Mouse (Mus musculus) thymus, postnatal 0 days (tissue): ENCODE results near the gene Map2k5. TPM values are rescaled to one million over a fixed set of nuclear protein-coding genes. Genes with fewer than 3 reads are reported as not detected.
A peak's percentile ranks its signal among the peaks of the same experiment; 100 is the strongest.

Source experiments
- DNase-seq: peaks from one replicate; pipeline ENCODE4 v3.0.0-alpha.2; 2015; ENCODE audit warnings: low spot score
- polyA plus RNA-seq: library from polyadenylated mRNA; unstranded; fragments of >200 nt; fragmentation: Nextera tagmentation; extraction: Ambion mirVana; gene quantifications from 2 replicates; pipeline ENCODE4 v1.2.1, GENCODE M21; 2015

The Map2k5 gene
- polyA plus RNA-seq, 1 experiment from 2014 or later, result 47.1 TPM

DNA sequence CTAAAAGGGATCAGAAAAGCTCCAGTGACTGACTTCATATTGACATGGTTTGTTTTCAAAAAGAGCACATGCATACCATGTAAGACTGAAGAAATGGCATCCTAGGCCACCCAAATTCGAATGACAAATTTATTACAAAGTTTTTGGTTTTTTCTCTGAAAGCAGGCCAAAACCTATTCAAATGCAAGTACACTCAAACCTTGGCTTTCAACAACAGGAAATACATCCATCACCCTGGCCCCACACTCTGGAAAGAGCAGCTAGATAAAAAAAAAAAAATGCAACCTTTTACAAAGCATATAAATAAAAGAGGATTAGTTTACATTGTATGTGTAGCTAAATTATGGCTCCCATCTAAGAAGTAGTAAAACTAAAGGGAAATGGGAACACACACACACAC lies 114.5 kb downstream of the Map2k5 start:
- no peak for DNase-seq

GRCm38 (mm10) chr9:63258768-63259167 lies 118.9 kb downstream of the Map2k5 start:
- DNase-seq, result no peak

GRCm38 (mm10) chr9:63257739-63258138 lies 120.0 kb downstream of the Map2k5 start:
- DNase-seq, result no peak

GRCm38 (mm10) chr9:63250841-63251626 lies 126.7 kb downstream of the Map2k5 start:
- no peak for DNase-seq

- DNase-seq, result no peak
Measured at GRCm38 (mm10) chr9:63248095-63248787, 129.5 kb downstream of the Map2k5 start.

DNA sequence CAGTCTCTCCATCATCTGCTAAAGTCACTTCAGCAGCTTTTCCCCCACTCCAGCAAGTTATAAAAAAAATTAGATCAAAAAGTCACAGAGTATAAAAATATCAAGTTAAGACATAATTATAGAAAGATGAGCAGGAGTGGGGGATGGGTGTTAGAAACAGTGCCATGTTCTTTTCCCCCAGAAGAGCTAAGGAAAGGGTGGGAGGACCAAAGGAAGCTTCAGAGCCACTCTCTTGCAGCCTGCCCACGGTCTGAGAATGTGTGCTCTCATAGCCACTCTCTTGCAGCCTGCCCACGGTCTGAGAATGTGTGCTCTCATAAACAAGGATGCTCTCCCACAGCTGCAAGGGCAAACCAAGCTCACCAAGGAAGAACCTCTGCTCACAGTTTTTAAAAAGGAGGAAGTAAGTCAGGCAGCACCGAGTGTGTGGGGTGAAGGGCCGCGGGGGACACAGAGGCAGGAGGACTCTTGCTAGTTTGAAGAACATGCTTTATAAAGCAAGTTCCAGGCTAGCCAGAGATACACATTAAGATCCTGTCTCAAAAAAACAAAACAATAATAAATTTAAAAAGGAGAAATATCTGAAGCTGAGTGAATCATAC lies 131.0 kb downstream of the Map2k5 start:
- DNase-seq, result peak; percentile 6

GRCm38 (mm10) chr9:63241961-63242360 lies 135.7 kb downstream of the Map2k5 start:
- DNase-seq, result no peak

- DNase-seq, result no peak
Measured at GRCm38 (mm10) chr9:63241241-63241640, 136.5 kb downstream of the Map2k5 start.

DNA sequence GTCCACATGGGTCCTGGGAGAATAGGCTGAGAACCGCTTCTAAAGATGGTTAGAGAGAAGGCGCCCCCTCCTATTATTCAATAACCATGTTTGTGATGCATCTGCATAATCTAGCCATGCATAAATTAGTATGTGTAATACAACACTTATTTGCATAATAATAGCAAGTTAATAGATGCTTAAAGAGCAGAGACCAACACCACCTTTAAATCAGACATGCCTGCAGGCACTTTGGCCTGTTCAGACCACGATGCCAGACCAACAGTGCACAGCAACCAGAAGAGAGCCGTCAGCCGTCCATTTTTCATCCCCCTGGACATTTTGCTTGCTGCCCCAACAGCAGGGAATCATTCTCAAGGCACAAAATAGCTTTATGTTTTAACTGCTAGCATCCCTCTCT lies 143.3 kb downstream of the Map2k5 start:
- DNase-seq, result no peak

DNA sequence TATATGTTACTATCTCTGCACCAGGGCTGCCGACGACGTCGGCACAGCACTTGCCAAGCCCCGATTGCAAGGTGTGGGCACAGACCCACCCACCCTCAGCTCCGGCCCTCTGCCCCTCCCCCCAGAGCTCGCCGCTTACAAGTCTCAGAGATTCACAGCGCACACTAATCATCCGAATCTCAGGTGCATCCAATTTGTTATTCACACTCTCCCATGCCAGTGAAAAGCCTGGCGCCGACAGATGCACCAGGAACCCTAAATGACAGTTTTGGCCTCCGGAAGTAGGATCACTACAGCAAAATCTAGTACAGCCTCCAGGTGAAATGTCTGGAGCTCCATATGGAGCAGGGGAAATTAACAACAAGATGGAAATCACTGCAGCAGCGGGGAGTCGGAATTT lies 147.4 kb downstream of the Map2k5 start:
- no peak for DNase-seq

DNA sequence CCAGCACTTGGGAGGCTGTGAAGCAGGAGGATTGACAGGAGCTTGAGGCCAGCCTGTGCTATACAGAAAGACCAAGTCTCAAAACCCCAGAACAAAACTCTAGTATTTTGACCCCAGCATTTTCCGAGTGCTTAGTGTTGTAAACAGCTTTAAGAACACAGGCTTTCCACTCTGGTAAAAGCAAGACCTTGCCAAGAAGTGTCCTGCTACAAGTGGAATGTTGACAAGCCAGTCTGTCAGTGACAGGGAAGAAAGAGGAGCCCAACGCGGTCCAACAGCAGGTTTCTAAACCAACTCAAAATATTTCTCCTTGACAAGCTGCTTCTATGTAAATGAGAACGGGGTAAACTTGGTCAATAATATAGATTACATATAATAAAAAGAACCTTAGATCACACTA lies 148.6 kb downstream of the Map2k5 start:
- DNase-seq, result no peak

DNA sequence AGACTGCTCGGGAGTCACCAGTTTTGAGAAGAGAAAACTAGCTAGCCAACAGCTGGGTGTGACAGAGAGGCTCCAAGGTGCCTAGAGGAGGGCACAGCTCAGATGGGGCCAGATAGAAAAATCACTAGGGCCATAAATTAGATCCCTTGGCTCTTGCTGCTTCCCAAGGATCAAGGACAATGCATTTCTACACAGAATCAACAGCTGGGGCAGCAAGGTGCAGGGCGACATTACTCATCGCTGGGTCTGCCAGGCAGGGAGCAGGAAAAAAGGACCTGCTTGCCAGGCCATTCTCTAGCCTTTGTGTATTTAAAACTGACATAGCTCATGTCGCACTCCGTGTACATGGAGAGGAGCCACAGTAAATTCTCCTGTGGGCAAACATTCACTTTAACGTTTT lies 155.5 kb downstream of the Map2k5 start:
- DNase-seq, result no peak

- no peak for DNase-seq
Measured at GRCm38 (mm10) chr9:63219851-63220250, 157.9 kb downstream of the Map2k5 start.

- DNase-seq, result no peak
Measured at GRCm38 (mm10) chr9:63215031-63215430, 162.7 kb downstream of the Map2k5 start.

- DNase-seq, result no peak
Measured at GRCm38 (mm10) chr9:63206769-63207276, 170.9 kb downstream of the Map2k5 start.

DNA sequence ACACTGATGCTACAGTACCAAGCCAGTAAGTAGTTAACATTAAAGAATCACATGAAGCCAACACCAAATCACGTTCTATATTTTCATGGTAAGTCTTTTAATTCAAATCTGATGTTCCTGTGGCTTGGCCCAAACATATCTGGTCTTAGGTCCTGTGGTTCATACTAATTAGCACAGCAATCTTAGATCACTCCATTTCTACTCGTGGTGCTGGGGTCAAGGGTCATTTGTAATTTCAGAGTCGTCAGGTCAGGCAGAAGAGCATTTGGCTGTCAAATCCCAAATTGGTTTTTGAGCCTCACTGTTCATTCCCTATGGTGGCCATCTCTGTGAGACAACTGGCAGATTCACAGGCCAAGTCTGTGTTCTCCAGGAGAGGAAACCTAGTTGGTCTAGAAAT lies 174.2 kb downstream of the Map2k5 start:
- DNase-seq, result no peak

DNA sequence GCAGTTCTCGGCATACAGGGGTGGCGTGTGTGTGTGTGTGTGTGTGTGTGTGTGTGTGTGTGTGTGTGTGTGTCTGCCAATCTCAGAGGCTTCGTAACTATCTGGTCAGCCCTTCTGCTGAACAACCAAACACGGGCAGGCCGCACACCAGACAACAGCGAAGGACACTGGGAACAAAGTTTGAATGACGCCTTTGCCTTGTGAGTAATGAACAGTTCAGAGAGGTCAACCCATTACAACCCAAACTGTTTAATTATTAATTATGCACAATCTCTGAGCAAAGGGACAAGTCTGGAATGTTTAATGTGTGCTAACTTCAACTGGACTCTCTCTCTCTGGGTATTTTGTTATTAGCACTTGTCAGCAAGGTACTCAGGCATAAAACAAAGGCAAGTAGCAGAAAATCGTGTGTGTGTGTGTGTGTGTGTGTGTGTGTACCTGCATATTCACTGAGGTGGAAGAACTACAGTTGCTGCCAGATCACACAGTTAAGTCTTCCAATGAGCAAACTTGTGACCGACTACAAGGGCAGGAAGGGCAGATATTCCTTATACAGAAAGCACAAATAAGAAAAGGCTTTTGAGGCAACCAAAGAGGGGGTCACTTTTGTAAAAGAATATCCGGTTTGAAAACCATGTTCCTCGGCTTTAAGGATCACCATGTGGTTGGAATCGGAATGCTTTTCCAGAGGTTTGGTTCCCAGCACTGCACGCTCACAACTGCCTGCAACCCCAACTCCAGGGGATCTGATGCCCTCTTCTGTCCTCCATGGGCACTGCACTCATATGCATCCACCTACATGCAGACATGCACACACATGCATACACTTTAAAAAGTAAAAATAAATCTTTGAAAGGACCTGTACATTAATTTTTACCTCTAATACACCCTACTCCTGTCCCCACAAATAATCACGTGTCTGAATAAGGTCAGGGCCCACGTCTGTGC lies 176.1 kb downstream of the Map2k5 start:
- DNase-seq, result no peak

- DNase-seq, result no peak
Measured at GRCm38 (mm10) chr9:63197252-63197651, 180.4 kb downstream of the Map2k5 start.

- no peak for DNase-seq
Measured at GRCm38 (mm10) chr9:63196114-63196682, 181.5 kb downstream of the Map2k5 start.

GRCm38 (mm10) chr9:63195523-63195922 lies 182.2 kb downstream of the Map2k5 start:
- DNase-seq, result no peak

DNA sequence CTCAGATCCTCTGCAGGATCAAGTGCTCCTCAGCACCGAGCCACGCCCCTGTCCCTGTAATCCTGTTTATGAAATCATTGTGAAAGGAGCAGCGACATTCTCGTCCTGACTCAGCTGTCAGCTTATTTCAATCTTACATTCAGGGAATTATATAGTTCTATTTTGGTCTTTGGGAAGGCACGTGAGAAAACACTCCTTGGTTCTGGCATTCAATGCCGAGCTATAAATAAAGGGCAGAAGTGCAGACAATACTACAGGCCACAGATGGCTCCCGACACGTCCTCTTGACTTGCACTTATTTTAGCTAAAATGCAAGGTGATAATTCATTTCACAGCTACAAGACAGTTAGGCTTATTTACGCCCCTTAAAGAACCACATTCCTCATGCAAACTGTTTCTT lies 182.9 kb downstream of the Map2k5 start:
- no peak for DNase-seq
